9 mouse cellular contexts compared by ENCODE assay signal in genomic region chr1:184187582-184187981, GRCm38 (mm10).
A peak's percentile ranks its signal among the peaks of the same experiment; 100 is the strongest.
DNase-seq lines count a peak whose midpoint lies in the region.
"Had no signal": no experiment of that assay in that cellular context is flagged by ENCODE, and none has a peak within 500 bp of the region (broad histone marks: within the 10 kb centered on the region; RNA-seq: fewer than 3 reads in every experiment).

No protein-coding gene starts in this region.

- DNase-seq in embryo, embryonic 11 days, result peak; percentile 7
- DNase-seq in embryo, embryonic 10 days (ENCODE audit: low spot score), result no peak
- peak; percentile 3 for DNase-seq in kidney, adult 9 months
- no peak for DNase-seq in kidney, postnatal 4 days
- peak; percentile 6 for DNase-seq in retina, postnatal 1 day
- DNase-seq in retina, embryonic 14.5 days (ENCODE audit: low spot score), result no peak
- peak; percentile 7 for DNase-seq in lung, postnatal 14 days
- no peak for DNase-seq in spleen, postnatal 36 days (ENCODE audit: low spot score in 2 of 2)
- DNase-seq: liver, embryonic 13.5 days had no signal

Comparison
In these comparisons a context has a peak if more than half of its experiments do, and no peak if none do; other contexts are left out.
1. DNase-seq: peak in embryo, embryonic 11 days (single experiment), kidney, adult 9 months (single experiment), retina, postnatal 1 day (single experiment) and lung, postnatal 14 days (single experiment); none in embryo, embryonic 10 days (single experiment), kidney, postnatal 4 days (0 of 2), retina, embryonic 14.5 days (single experiment) and spleen, postnatal 36 days (0 of 2).